Mouse (Mus musculus): ENCODE measurements at regions not wholly inside any gene's neighbourhood (a gene's known extent, or its start where the extent isn't known, plus 50 kb on each side); places are given as distances from the start of the nearest gene placed in this dataset.
A peak's percentile ranks its signal among the peaks of the same experiment; 100 is the strongest.

DNA sequence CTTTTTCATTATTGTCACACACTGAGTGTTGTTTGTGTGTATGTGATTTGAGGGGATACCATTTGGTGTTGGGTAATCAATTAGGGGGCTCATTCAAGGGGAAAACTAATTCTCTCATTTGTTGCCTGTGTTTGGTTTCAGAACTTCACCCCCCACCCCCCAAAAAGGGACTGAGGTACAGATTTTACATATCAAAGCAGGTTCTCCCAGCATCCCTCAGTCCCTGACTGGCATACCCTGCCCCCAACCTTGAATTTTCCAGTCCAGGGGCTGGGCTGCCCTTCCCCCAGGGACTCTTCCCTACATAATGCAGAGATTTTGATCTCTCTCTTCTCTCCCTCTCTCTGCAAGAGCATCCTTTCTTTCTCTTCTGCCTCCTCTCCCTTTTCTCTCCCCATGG, 155.5 kb downstream of the Dusp6 start:
- DNase-seq, result no peak

DNA sequence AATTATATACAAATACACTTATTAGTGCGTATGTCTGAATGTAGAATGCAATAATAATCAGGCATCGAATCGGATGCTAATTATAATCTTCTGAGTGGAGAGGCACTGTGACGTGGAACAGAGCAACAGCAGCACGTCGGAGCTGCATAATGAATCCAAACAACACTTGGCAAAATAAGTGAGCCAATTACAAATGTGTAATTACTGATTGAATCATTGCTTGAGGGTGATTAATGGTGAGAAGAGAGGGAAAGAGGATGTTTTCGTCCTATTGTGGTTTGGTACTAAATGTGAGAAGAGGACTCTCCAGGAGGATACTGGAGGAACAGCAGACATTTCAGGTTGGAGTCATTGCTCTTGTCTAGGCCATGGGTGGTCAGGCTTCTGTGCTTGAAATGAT, 156.5 kb downstream of the Dusp6 start:
- no peak for DNase-seq

DNA sequence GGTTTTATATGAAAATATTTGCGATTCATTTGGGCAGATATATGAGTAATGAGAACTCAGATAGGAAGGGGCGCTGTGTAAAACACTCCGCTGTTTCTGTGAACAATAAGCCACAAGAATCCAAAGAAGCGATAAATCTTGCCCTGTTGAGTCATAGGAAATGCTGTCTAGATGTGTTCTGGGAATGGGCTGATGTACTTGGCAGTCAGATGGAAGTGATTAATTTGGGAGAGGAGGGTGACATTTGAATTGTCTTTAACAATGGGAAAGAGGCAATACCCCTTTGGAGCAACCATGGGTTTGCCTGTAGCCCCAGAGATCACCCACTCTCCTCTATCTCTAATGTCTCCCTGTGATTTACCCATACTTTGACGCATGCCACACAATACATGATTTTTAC, 160.4 kb downstream of the Dusp6 start:
- DNase-seq, result peak; percentile 49

DNA sequence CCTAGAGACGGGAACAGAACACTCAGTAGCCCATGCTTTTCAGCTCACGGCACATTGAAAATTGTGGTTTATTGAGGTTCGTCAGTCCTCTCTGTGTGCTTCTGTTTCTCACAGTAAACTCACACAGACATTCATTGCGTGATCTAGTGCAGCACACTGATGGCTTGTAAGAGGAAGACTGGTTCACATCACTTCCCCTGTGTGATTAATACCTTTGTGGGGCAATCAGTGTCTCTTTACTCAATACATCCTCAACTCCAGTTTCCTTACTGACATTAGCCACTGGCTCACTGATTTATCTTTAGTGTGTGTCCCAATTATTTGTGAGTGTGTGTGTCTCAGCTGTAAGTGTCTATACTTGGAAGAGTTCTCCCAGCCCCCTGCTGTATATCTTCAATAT, 162.2 kb downstream of the Dusp6 start:
- no peak for DNase-seq

DNA sequence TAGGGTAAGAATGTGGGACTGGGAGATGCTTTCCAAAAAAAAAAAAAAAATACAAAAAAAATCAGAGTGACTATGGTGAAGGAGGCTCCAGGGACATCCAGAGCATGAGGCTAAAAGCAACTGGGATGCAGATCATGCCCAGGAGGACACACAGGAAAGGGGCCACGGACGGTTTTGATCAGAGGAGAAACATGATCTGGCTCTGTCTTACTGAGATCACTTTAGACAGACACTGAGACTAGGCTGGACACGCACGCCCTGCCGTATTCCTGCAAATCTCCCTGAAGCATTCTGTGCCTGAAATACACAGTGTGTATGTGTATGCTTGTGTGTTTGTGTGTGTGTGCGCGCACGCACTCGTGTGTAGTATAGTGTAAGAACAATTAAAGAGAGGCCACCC, 167.1 kb downstream of the Dusp6 start:
- DNase-seq, result no peak

DNA sequence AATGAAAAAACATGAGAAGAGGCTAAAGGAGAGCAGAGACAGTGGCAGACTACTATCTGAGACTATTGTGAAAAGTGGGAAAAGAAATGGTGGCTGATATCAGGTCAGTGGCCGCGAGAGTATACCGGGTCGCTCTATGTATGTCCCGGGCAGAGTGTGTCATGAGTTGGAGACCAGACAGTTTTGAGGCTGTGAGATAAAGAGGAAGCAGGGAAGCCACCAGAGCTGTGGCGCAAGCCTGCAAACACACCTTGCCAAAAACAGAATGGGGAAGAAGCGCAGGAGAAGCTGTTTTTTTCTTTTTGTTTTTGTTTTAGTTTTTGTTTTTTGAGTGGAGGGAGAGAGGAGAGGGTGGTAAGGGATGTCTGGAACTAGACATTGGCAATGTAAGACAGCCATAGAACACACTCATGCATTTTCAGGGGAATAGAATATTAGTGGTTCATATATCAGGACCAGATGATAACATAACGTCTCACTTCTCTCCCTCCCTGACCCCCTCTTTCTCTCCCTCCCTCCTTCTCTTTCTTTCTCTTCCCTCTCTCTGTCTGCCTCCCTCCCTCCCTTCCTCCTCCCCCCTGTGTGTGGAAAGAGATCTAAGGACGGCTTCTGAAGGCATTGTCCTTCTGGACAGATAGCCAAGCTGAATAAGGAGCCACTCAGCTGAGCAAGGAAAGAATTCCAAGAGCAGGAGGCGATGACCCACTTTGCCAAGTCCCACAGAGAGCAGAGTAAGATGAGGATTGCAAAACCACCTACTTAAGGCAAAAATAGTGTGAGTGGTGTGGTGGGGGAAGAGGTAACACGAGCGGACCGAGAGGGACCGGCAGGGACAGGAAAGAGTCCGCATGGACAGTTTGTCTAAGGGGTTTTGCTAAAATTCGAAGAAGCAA, 167.9 kb downstream of the Dusp6 start:
- no peak for DNase-seq

DNA sequence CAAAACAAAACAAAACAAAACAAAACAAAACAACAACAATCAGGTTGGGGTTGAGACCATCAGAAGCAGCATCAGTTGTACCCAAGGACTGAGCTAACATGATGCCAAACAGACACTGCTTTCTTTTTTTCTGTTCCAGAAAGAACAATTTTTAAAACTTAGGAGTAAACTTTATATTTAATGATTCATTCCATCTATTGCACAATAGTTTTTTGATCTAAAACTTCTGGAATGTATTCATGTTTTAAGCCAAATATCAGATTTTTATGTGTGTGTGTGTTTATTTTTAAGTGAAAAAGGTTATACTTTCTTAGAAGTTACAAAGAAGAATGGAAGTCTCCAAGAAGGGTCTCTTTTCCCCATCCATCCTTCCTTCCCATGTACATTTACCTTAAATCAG, 174.0 kb downstream of the Dusp6 start:
- DNase-seq, result no peak

DNA sequence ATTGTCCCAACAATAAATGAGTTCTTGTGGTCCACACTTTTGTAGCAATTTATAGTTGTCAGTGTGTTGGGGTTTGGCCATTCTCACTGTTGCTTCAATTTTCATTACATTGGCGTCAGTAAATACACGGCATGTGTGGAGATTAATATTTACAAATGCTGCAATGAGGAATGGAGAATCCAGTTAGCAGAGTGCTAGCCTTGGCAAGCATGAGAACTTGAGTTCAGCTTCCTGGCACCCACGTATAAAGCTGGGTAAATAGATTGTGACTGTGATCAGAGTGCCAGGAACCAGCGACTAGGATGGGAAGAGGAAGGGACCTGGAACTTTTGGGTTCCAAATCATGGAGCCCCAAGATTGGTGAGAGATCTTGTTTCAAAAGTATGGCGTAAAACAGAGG, 177.1 kb downstream of the Dusp6 start:
- DNase-seq, result no peak

DNA sequence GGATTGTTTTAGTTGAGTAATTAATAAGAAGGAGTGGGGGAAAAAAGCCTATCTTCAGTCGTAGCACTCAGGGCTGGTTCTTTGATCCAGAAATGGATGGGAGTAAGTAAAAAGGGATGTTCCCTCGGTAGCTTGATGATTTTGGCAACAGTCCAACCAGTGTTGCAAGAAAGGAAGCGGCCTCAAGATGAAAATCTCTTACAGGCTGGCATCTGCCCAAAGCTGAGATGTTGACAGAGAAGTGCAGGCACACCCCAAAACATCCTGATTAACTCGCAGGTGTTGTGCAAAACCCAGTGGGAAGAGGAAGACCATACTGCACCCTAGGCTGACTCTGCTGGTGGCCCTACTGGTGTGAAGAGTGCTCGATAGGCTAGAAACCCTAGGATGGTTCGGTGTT, 178.0 kb downstream of the Dusp6 start:
- DNase-seq, result peak; percentile 88

DNA sequence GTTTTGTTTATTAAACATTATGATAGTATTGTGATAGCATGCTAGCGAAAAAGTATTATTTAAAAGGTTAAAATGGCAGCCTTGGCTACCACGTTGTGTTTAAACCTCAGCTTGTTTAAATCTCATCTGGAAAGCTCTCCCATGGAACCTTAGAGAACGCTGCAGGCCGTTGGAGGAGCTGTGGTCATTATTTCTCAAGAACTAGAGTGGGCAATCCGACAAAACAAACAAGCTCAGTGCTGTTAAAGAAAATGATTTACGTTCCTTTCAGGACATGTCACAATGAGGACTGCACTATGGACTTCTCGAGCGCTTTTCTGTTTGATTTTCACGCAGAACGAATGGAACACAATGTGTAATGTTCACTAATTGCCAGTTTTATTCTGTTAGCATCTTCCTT, 178.9 kb downstream of the Dusp6 start:
- DNase-seq, result peak; percentile 44

DNA sequence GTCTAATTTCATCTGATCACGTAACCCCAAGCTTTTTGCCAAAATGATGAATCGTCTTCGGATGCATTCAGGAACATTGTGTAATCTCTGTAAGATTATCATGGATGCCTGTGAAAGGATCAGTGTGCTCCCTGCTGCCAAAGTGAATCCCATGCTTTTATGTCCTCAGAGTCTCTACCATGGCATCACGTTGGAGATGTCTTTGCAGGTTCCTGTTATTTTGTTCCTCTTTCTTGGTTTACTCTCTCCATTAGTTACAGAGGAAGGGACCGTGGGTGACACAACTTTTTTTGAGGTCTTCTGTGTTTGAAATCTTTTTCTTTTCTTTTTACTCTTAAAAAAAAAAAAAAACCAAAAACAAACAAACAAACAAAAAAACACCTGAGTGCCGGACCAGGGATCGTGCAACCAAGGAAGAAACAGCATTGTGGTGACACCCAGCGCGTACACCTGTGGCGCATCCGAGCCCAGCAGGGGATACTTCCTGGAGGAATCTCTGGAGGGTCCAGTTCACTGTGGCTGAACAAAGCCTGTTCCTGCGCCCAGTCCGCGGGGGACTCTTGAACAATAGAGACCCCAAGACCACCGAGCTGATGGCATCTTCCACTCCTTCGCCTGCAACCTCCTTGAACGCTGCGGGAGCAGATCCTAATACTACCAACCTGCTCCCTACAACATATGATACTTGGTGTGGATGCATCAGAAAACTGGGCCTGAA, 180.6 kb downstream of the Dusp6 start:
- DNase-seq, result no peak

DNA sequence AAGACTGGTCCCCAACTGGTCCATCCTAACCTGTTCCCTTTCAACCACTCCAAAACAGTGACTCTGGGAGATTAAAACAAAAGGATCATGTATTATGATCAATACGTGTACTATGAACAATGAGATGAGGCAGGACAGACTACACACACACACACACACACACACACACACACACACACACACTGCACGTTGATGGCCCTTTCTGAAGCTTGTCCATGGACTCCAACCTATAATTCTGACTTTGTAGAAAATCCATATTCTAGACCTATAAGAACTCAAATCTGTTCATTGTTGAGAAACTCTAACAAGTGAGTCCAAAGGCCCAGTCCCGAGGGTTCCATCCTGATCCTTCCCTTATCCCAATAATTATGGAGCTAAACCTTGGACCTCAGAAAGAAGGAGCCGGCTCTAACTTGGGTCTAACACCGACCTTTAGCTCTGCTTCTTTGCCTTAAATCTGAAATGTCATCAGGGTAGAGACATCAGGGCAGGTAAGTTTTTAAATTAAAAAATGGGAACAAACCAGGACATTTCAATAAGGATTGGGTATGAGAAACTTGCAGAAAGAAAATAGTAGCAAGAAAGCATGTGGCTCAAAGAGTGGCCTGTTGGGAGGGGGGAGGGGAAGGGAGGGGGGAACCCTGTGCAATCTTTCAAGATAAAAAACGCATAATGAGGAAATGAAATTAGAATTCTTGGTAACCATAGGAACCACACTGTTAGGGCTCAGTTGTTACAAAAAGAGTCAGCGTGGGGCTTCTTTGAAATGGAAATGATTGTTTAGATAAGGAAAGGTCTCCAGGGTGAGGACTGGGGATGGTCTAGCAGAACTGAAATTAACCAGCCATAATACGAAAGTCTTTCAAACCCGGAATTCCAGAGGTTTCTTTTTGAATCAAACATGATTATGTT, 187.9 kb downstream of the Dusp6 start:
- no peak for DNase-seq

DNA sequence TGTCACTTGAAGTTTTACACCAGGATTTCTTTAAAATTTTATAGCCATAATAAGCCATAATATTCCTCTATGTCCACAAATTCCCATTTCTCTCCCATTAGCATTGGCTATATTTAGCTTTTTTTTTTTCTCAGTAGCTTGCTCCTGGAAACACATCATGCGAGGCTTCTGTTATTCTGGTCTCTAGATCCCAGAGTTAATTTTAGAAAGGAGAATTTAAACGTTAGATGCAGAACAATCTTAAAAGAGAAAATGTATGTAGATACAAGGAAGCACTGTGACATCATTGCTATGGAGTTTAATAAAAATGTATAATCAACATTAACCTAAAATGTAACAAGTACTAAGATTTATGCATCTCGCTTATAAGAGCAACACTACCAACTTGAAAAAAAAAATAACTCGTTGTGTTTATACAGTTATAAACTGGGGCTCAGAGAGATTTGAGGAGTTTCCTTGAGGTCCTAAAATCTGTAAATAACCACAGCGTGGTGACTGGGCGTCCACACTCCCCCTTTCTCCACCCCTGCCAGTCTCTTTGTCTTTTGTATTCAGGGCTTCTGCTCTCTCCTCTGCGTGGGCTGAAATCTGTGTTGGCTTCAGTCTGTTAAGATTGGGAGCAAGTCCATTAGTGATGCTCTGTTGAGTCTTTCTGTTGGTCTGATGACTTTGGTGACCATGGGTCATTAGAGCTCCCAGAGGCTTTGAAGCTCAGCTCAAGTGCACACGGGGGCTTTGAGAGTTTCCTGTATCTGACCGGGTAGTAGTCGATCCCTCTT, 188.8 kb downstream of the Dusp6 start:
- no peak for DNase-seq

DNA sequence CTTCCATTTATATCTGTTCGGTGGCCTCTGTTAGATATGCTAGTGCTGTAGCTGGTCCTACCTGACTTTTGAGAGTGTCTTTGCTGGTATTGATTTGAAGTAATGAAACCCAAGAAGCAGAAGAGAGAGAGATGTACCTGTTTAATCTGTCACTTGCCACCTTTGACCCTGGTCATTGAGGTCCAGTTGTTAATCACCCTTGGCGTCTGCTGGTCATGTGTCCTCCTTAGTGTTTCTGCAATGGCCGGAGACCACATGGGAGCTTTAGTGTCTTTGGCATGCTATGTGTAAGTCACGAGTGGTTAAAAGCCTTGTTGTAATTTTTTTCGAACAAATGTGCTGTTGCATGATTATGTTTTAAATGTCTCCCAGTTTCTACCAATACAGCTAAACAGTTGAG, 193.1 kb downstream of the Dusp6 start:
- DNase-seq, result no peak

DNA sequence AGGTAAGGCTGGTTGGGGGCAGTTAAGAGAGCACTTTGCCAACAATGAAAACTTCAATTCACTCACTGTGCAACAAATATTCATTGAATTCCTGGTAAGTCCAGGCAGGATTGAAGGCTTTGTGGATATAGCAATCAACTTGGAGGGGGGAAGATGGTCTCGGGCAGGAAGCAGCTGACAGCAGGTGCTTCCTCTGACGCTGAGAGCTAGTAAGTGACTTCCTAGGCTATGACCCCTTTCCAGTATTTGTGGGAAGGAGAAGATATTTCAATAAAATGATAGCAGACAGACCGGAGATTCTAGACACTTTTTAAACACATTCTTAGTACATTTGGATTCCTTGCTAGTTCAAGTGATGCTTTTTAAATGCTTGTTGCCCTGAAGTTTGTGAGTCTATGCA, 195.0 kb downstream of the Dusp6 start:
- peak; percentile 61 for DNase-seq

DNA sequence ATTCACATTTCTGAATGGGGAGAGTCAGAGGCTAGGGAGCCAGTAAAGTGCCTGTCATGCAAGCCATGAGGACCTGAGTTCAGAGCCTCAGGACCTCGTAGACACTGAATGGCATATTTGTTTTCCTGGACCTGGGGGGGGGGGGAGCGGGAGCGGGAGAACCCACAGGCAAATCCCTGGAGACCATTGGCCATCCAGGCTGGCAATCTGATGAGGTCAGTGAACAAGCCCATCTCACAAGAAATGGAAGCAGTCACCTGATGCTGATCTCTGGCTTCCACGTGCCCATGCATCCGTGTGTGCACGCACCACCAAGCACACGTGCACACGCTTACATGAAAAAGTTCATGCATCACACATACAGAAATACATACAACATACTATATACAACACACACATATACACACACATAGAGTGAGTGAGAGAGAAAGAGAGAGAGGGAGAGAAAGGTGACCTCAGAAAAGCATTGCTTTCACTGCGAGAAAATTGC, 196.2 kb downstream of the Dusp6 start:
- DNase-seq, result no peak

DNA sequence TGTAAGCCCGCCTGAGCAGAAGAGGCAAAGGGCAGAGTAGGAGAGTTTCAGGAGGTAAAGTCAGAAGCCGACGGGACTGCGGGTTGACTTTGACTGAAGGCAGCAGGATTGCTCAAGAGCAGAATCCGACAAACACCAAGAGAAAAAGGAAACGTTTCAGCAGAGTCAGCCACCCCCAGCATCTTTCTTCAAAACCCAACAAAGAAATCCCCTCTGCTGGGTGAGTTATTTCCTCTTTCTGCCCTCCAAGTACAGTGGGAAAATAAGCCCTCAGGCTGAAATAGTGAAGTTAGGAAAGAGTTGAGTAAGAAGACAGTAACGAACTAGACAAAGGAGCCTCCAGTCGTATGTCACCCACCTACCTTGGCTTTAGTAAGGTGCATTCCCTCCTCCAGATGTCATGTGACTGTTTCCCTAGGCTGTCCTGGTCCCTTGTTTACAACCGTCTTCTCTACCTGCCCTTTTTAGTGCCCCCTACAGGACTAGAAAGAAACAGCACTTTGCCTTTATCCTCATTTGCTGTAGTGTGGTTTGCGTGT, 196.9 kb downstream of the Dusp6 start:
- DNase-seq, result peak; percentile 35

DNA sequence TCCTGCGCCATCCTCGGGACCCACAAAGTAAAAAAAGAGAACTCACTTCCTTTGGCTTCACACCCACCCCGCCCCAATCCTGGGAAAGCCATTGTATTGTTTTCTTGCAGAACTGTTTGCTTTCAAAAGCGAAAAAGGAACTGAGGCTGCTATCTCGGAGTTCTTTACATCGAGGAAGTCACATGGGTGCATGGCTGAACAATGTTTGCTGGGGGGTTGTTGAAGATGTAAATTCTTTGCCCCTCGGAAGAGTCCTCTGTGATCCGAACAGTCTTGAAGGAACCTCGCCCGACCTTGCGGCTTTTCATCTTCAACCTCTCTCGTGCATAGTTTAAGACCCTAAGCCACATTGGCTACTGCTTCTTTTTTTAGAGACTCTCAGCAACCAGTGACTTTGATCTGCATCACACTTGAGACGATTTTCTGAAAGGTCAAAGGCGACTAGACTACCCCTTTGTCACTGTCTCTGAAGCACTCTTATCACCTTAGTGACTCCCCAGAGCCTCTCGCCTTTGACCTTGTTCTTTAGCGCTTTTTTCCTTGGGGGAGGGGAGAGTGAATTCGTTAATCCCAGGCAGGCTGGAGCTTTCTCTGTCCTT, 197.9 kb downstream of the Dusp6 start:
- peak; percentile 49 for DNase-seq

DNA sequence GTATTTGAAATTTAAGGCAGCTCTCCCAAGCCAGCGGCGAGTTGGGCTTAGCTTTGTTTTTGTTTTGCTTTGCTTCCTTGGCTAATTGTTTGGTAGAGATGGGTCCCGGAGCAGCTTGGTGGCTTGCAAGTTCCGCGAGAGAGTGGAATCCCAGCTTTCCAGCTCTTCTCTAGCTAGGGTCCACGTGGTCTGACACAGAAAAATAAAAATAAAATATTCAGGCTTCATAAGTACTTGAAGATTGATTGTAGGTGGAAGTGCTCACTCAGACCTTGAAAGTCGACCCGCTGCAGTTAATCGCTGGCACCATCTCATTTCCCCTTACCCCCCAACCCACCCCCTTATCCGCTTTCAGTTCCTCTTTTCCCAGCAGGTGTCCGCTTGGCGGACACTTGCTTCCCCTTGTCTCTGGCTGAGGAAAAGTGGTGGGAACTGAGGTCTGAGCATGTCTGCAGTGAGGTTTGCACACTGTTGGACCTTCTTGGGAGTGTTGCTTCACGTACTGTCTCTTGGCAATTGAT, 198.5 kb downstream of the Dusp6 start:
- DNase-seq, result peak; percentile 48

DNA sequence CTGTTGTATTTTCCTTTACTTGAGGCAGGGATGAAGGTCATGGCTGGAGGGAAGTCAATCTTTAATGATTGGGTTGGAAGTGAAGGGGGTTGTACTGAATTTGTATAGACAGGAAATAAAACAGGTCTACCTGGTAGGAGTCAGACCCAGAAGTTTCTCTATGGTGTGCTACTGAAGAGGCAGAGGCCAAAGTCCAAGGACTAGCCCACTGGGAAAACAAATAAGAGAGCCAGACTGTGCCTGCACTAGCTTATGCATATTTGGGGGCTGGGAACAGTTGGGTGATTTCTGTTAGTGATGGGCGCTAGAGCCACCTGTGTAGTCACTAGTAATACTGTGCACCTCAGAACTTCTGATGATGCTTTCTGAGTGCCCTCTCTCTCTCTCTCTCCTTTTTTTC, 203.7 kb downstream of the Dusp6 start:
- DNase-seq, result no peak

DNA sequence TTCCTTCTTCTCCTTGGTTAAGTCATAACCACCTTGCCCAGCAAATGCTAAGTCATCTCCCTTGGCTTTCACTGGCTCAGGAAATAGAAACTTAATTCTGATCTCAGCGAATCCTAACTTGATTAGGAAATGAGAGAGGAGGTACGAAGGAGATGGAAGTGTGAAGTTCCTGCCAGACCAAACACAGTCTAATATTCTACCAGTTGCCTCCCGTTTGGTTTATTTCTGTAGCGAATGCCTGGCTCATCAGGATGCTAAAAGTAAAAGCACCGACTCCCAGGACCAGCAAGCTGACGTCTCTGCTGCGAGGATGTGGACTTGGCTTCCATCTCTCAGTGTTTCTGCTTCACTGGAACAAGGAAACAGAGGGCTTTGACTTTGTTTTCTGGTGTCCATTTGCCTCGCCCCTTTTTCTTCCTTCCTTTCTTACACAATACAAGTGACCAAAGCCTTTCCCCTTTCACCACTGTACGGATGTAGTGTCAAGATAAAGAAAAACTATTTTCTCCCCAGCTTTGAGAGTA, 204.3 kb downstream of the Dusp6 start:
- DNase-seq, result peak; percentile 40
